Mouse (Mus musculus) kidney, postnatal 0 days (tissue): ENCODE measurements around the gene Opn1sw. TPM values are rescaled to one million over a fixed set of nuclear protein-coding genes. Genes with fewer than 3 reads are reported as not detected.

Source experiments
- ATAC-seq: fragments of 200-750 bp; cut with Nextera tagmentation; replicated peaks from 2 replicates; pipeline ENCODE4 v1.8.0; 2017; ENCODE audit warnings: low read depth, moderate number of reproducible peaks, moderate TSS enrichment, moderate library complexity; ENCODE audit not compliant: low FRiP score
- DNase-seq: peaks from one replicate; pipeline ENCODE4 v3.0.0-alpha.2; 2016; ENCODE audit warnings: low spot score
- H3K27ac ChIP-seq: fragments of 300-500 bp; sonication (generic); 2 replicates; pipeline ENCODE4 v1.5.1; 2014; ENCODE audit warnings: mild to moderate bottlenecking
- H3K27me3 ChIP-seq: fragments of 300-500 bp; sonication (generic); 2 replicates; pipeline ENCODE4 v1.6.1; 2014; ENCODE audit warnings: low read length, mixed read lengths; ENCODE audit not compliant: insufficient read depth
- H3K36me3 ChIP-seq: fragments of 300-500 bp; sonication (generic); 2 replicates; pipeline ENCODE4 v1.6.1; 2014; ENCODE audit warnings: low read length, mixed read lengths; ENCODE audit not compliant: insufficient read depth
- H3K4me1 ChIP-seq: fragments of 300-500 bp; sonication (generic); replicated peaks from 2 replicates; pipeline ENCODE4 v1.6.1; 2014; ENCODE audit warnings: antibody characterized with exemption, low read length, mixed read lengths; ENCODE audit not compliant: insufficient read depth
- H3K4me2 ChIP-seq: fragments of 300-500 bp; sonication (generic); 2 replicates; pipeline ENCODE4 v1.6.1; 2014; ENCODE audit warnings: mild to moderate bottlenecking, low read length, moderate library complexity, mixed read lengths
- H3K4me3 ChIP-seq: fragments of 300-500 bp; sonication (generic); replicated peaks from 2 replicates; pipeline ENCODE4 v1.5.1; 2014; ENCODE audit warnings: low read depth, low read length
- H3K9ac ChIP-seq: fragments of 300-500 bp; sonication (generic); 2 replicates; pipeline ENCODE4 v1.6.1; 2014; ENCODE audit warnings: low read depth, low read length
- H3K9me3 ChIP-seq: fragments of 300-500 bp; sonication (generic); replicated peaks from 2 replicates; pipeline ENCODE4 v1.6.1; 2016; ENCODE audit warnings: low read length, inconsistent platforms, mixed read lengths
- CTCF ChIP-seq: IDR thresholded peaks from 2 replicates; pipeline ENCODE4 v1.5.1; 2016; ENCODE audit warnings: antibody characterized with exemption, low read depth, mild to moderate bottlenecking, moderate library complexity
- WGBS: fragments of 180-500 bp; shearing (Covaris S2); extraction: QIAGEN DNeasy Blood & Tissue Kit; methylation state at CpG from one replicate; pipeline ENCODE4 v1.1.7; 2014; 5-methylcytosine and 5-hydroxymethylcytosine counted together
- polyA plus RNA-seq: library from polyadenylated mRNA; unstranded; fragments of >200 nt; fragmentation: Nextera tagmentation; extraction: Ambion mirVana; gene quantifications from 2 replicates; pipeline ENCODE4 v1.2.1, GENCODE M21; 2015

The Opn1sw gene
- polyA plus RNA-seq, 1 experiment from 2014 or later = 0.47 TPM

GRCm38 (mm10) chr6:29433038-29433803 is 45.0 kb upstream of the Opn1sw start, which contains the start of gene Flnc:
Flnc (plus strand) TSS chr6:29433256.
- Histone ChIP-seq H3K4me3 (peak within 1 kb of the TSS; percentile 47), H3K4me1 (peaks cover 31% of the 10 kb centered on the region), H3K27me3 (no peaks in the 10 kb centered on the region), H3K9ac (peak within 1 kb of the TSS; percentile 62), H3K27ac (peak within 1 kb of the TSS; percentile 47; the same call in 1 of the 2 replicates), H3K9me3 (no peaks in the 10 kb centered on the region), H3K36me3 (no peaks in the 10 kb centered on the region), H3K4me2 (peak within 1 kb of the TSS; percentile 89)
- TF ChIP-seq CTCF = no peak
- ATAC-seq = no peak
- DNase-seq = peak; percentile 61
- WGBS = 1% methylated on average over 72 of the region's 77 CpGs

- TF ChIP-seq CTCF = no peak
Measured at GRCm38 (mm10) chr6:29432676-29433037, 44.4 kb upstream of the Opn1sw start.

GRCm38 (mm10) chr6:29432156-29432555 is 43.9 kb upstream of the Opn1sw start:
- peaks cover 31% of the 10 kb centered on the region for H3K4me1 ChIP-seq

More at GRCm38 (mm10) chr6:29432676-29433037, 44.4 kb upstream of the Opn1sw start:
- Histone ChIP-seq H3K27ac (no peak overlapping the region), H3K4me3 (peak overlapping the region; percentile 47), H3K36me3 (no peaks in the 10 kb centered on the region), H3K9me3 (no peaks in the 10 kb centered on the region), H3K4me2 (peak overlapping the region; percentile 89), H3K4me1 (peaks cover 31% of the 10 kb centered on the region), H3K9ac (peak overlapping the region; percentile 62), H3K27me3 (no peaks in the 10 kb centered on the region)
- DNase-seq (no peak), ATAC-seq (no peak)

GRCm38 (mm10) chr6:29431473-29431872 is 43.2 kb upstream of the Opn1sw start:
- DNase-seq (no peak), ATAC-seq (no peak)
- no peak for TF ChIP-seq CTCF
- H3K36me3 ChIP-seq = no peaks in the 10 kb centered on the region
- no peak overlapping the region for H3K4me2 ChIP-seq
- H3K27ac ChIP-seq = no peak overlapping the region
- H3K4me1 ChIP-seq = peaks cover 30% of the 10 kb centered on the region
- no peak overlapping the region for H3K4me3 ChIP-seq
- no peaks in the 10 kb centered on the region for H3K9me3 ChIP-seq
- no peak overlapping the region for H3K9ac ChIP-seq
- 38% methylated on average over 5 of the region's 5 CpGs for WGBS
- no peaks in the 10 kb centered on the region for H3K27me3 ChIP-seq

More at GRCm38 (mm10) chr6:29432156-29432555, 43.9 kb upstream of the Opn1sw start:
- DNase-seq = no peak
- ATAC-seq = no peak
- Histone ChIP-seq H3K4me2 (no peak overlapping the region), H3K9me3 (no peaks in the 10 kb centered on the region), H3K4me3 (no peak overlapping the region), H3K27me3 (no peaks in the 10 kb centered on the region), H3K27ac (no peak overlapping the region), H3K36me3 (no peaks in the 10 kb centered on the region), H3K9ac (no peak overlapping the region)
- no peak for TF ChIP-seq CTCF
- 42% methylated on average over 3 of the region's 3 CpGs for WGBS

- Histone ChIP-seq H3K9me3 (no peaks in the 10 kb centered on the region), H3K4me3 (no peak overlapping the region), H3K27ac (no peak overlapping the region), H3K36me3 (no peaks in the 10 kb centered on the region), H3K4me1 (peaks cover 23% of the 10 kb centered on the region), H3K4me2 (no peak overlapping the region), H3K9ac (no peak overlapping the region), H3K27me3 (no peaks in the 10 kb centered on the region)
- TF ChIP-seq CTCF = no peak
- ATAC-seq = no peak
- 51% methylated on average over 15 of the region's 15 CpGs for WGBS
- DNase-seq = peak; percentile 49
Measured at GRCm38 (mm10) chr6:29430681-29431420, 42.6 kb upstream of the Opn1sw start.

GRCm38 (mm10) chr6:29428171-29428570 is 39.9 kb upstream of the Opn1sw start:
- no peak for ATAC-seq
- Histone ChIP-seq H3K27me3 (no peaks in the 10 kb centered on the region), H3K36me3 (no peaks in the 10 kb centered on the region), H3K4me2 (no peak overlapping the region), H3K9me3 (no peaks in the 10 kb centered on the region), H3K4me1 (peaks cover 4% of the 10 kb centered on the region), H3K27ac (no peak overlapping the region), H3K9ac (no peak overlapping the region), H3K4me3 (no peak overlapping the region)
- WGBS = 61% methylated on average over 4 of the region's 4 CpGs
- no peak for DNase-seq
- no peak for TF ChIP-seq CTCF
